Mouse (Mus musculus): ENCODE data around the gene Wdr70. TPM values are rescaled to one million over a fixed set of nuclear protein-coding genes. Genes with fewer than 3 reads are reported as not detected.

The Wdr70 gene
- polyA plus RNA-seq, 1 experiment from 2014 or later: 76.5 TPM

GRCm38 (mm10) chr15:7823886-7824285 lies 275.1 kb downstream of the Wdr70 start:
- H3K36me3 ChIP-seq: no peaks in the 10 kb centered on the region

More at GRCm38 (mm10) chr15:7823886-7824285, 275.1 kb downstream of the Wdr70 start:
- no peak for DNase-seq (ENCODE audit: low spot score)
- Histone ChIP-seq H3K27me3 (ENCODE audit: insufficient read depth, poor library complexity, severe bottlenecking) (peaks cover 21% of the 10 kb centered on the region), H3K4me3 (no peak overlapping the region), H3K9me3 (no peaks in the 10 kb centered on the region), H3K4me1 (replicated peaks) (no peaks in the 10 kb centered on the region), H3K27ac (no peak overlapping the region)
- WGBS: 68% methylated on average over 6 of the region's 6 CpGs

Other genes starting within 250 kb of the Wdr70 start
- 24.2 and 30.2 TPM in 2 replicates for gene Nup155, start 10.1 kb upstream of the Wdr70 start, polyA plus RNA-seq (2016; fragmentation: Nextera tagmentation; extraction: Ambion mirVana)
- 9.5 and 10.0 TPM in 2 replicates for gene Cplane1, start 69.9 kb upstream of the Wdr70 start, polyA plus RNA-seq (2016; fragmentation: Nextera tagmentation; extraction: Ambion mirVana)